Mouse (Mus musculus) 416B (cell line): ENCODE data around the gene Mfsd14a.
A peak's percentile ranks its signal among the peaks of the same experiment; 100 is the strongest.

Experiments used
- DNase-seq: peaks from one replicate; pipeline ENCODE4 v3.0.0; 2011; ENCODE audit warnings: low read depth

Mfsd14a gene

GRCm38 (mm10) chr3:116653278-116653945, 9.1 kb downstream of the Mfsd14a start:
- no peak for DNase-seq

- DNase-seq, result no peak
Measured at GRCm38 (mm10) chr3:116652033-116652446, 10.4 kb downstream of the Mfsd14a start.

- DNase-seq, result no peak
Measured at GRCm38 (mm10) chr3:116650698-116651097, 11.8 kb downstream of the Mfsd14a start.

- DNase-seq, result no peak
Measured at GRCm38 (mm10) chr3:116648805-116649204, 13.7 kb downstream of the Mfsd14a start.

- no peak for DNase-seq
Measured at GRCm38 (mm10) chr3:116646387-116646786, 16.1 kb downstream of the Mfsd14a start.

GRCm38 (mm10) chr3:116642373-116642772, 20.1 kb downstream of the Mfsd14a start:
- no peak for DNase-seq

GRCm38 (mm10) chr3:116641811-116642371, 20.6 kb downstream of the Mfsd14a start:
- DNase-seq, result no peak

GRCm38 (mm10) chr3:116640024-116640423, 22.5 kb downstream of the Mfsd14a start:
- peak; percentile 62 for DNase-seq

GRCm38 (mm10) chr3:116638572-116638971, 23.9 kb downstream of the Mfsd14a start:
- DNase-seq, result no peak

- no peak for DNase-seq
Measured at GRCm38 (mm10) chr3:116637693-116638476, 24.6 kb downstream of the Mfsd14a start.

- no peak for DNase-seq
Measured at GRCm38 (mm10) chr3:116635799-116636198, 26.7 kb downstream of the Mfsd14a start.

- no peak for DNase-seq
Measured at GRCm38 (mm10) chr3:116634853-116635252, 27.6 kb downstream of the Mfsd14a start.

- DNase-seq, result peak; percentile 33
Measured at GRCm38 (mm10) chr3:116634091-116634490, 28.4 kb downstream of the Mfsd14a start.

- peak; percentile 58 for DNase-seq
Measured at GRCm38 (mm10) chr3:116632971-116633370, 29.5 kb downstream of the Mfsd14a start.

GRCm38 (mm10) chr3:116631459-116631858, 31.0 kb downstream of the Mfsd14a start:
- no peak for DNase-seq

- DNase-seq, result no peak
Measured at GRCm38 (mm10) chr3:116622641-116623040, 39.8 kb downstream of the Mfsd14a start.

GRCm38 (mm10) chr3:116620636-116621370, 41.7 kb downstream of the Mfsd14a start:
- DNase-seq, result peak; percentile 30

GRCm38 (mm10) chr3:116618855-116619254, 43.6 kb downstream of the Mfsd14a start:
- DNase-seq, result no peak

GRCm38 (mm10) chr3:116615318-116616068, 47.0 kb downstream of the Mfsd14a start:
- no peak for DNase-seq

- no peak for DNase-seq
Measured at GRCm38 (mm10) chr3:116614295-116614892, 48.1 kb downstream of the Mfsd14a start, which contains the start of gene Trmt13. TSS of gene Trmt13 (minus strand) at chr3:116614587.

- DNase-seq, result peak; percentile 24
Measured at GRCm38 (mm10) chr3:116604570-116604969, 57.9 kb downstream of the Mfsd14a start.
